Mouse (Mus musculus) embryo, embryonic 10 days (tissue): ENCODE measurements around the gene Vwa3b.

ENCODE experiments used
- DNase-seq: peaks from one replicate; pipeline ENCODE4 v3.0.0-alpha.2; 2015; ENCODE audit warnings: low spot score

Gene Vwa3b

GRCm38 (mm10) chr1:37122306-37122705, 95.9 kb downstream of the Vwa3b start:
- DNase-seq = peak; percentile 40

- DNase-seq = peak; percentile 34
These were observed 96.4 kb downstream of the Vwa3b start for GRCm38 (mm10) chr1:37122798-37123197.

GRCm38 (mm10) chr1:37124696-37125349, 98.4 kb downstream of the Vwa3b start:
- no peak for DNase-seq

- DNase-seq = no peak
These were observed 103.7 kb downstream of the Vwa3b start for GRCm38 (mm10) chr1:37130012-37130570.

- DNase-seq = no peak
These were observed 104.8 kb downstream of the Vwa3b start for GRCm38 (mm10) chr1:37131146-37131545.

- no peak for DNase-seq
These were observed 106.0 kb downstream of the Vwa3b start for GRCm38 (mm10) chr1:37132433-37132832.

GRCm38 (mm10) chr1:37145966-37146365, 119.6 kb downstream of the Vwa3b start:
- no peak for DNase-seq

- no peak for DNase-seq
These were observed 123.5 kb downstream of the Vwa3b start for GRCm38 (mm10) chr1:37149866-37150265.

- no peak for DNase-seq
These were observed 125.5 kb downstream of the Vwa3b start for GRCm38 (mm10) chr1:37151896-37152295.

- DNase-seq = no peak
These were observed 139.7 kb downstream of the Vwa3b start for GRCm38 (mm10) chr1:37166066-37166465.

GRCm38 (mm10) chr1:37167918-37168317, 141.5 kb downstream of the Vwa3b start:
- DNase-seq = no peak

GRCm38 (mm10) chr1:37177874-37178273, 151.5 kb downstream of the Vwa3b start:
- no peak for DNase-seq

- DNase-seq = no peak
These were observed 153.5 kb downstream of the Vwa3b start for GRCm38 (mm10) chr1:37179852-37180251.

GRCm38 (mm10) chr1:37187050-37187449, 160.7 kb downstream of the Vwa3b start:
- DNase-seq = no peak

- DNase-seq = peak; percentile 11
These were observed 168.2 kb downstream of the Vwa3b start for GRCm38 (mm10) chr1:37194607-37195006.

- DNase-seq = no peak
These were observed 175.0 kb downstream of the Vwa3b start for GRCm38 (mm10) chr1:37201406-37201805.

- DNase-seq = no peak
These were observed 181.3 kb downstream of the Vwa3b start for GRCm38 (mm10) chr1:37207743-37208142.

- DNase-seq = no peak
These were observed 186.0 kb downstream of the Vwa3b start for GRCm38 (mm10) chr1:37212375-37212774.

- no peak for DNase-seq
These were observed 187.7 kb downstream of the Vwa3b start, which contains the start of gene Cnga3 for GRCm38 (mm10) chr1:37214144-37214543. Cnga3 (plus strand) TSS chr1:37214434.

GRCm38 (mm10) chr1:37218386-37218785, 192.0 kb downstream of the Vwa3b start:
- peak; percentile 80 for DNase-seq

- no peak for DNase-seq
These were observed 193.2 kb downstream of the Vwa3b start for GRCm38 (mm10) chr1:37219593-37219992.

- peak; percentile 74 for DNase-seq
These were observed 193.9 kb downstream of the Vwa3b start for GRCm38 (mm10) chr1:37220134-37220907.

GRCm38 (mm10) chr1:37222002-37222401, 195.6 kb downstream of the Vwa3b start:
- DNase-seq = no peak
